12 mouse cellular contexts compared by ENCODE assay signal in genomic region chr4:57660470-57660869, GRCm38 (mm10). TPM values are rescaled to one million over a fixed set of nuclear protein-coding genes. Genes with fewer than 3 reads are reported as not detected.
DNase-seq lines count a peak whose midpoint lies in the region; ATAC-seq lines count a peak whose summit lies in the region.
"Had no signal": no experiment of that assay in that cellular context is flagged by ENCODE, and none has a peak within 500 bp of the region (broad histone marks: within the 10 kb centered on the region; RNA-seq: fewer than 3 reads in every experiment).

No protein-coding gene starts in this region.

- H3K9ac ChIP-seq in heart, embryonic 12.5 days: no peak overlapping the region
- H3K9ac ChIP-seq in neural tube, embryonic 12.5 days: no peak overlapping the region

- WGBS in heart, embryonic 12.5 days: 24% methylated on average over 4 of the region's 4 CpGs
- WGBS in hindbrain, embryonic 10.5 days: 17% methylated on average over 4 of the region's 4 CpGs
- 7% methylated on average over 4 of the region's 4 CpGs for WGBS in neural tube, embryonic 12.5 days

- H3K27me3 ChIP-seq in heart, embryonic 12.5 days (replicated peaks): no peaks in the 10 kb centered on the region
- no peaks in the 10 kb centered on the region for H3K27me3 ChIP-seq in hindbrain, embryonic 10.5 days (ENCODE audit: insufficient read depth, poor library complexity, severe bottlenecking)
- H3K27me3 ChIP-seq in neural tube, embryonic 12.5 days (replicated peaks): no peaks in the 10 kb centered on the region
- H3K27me3 ChIP-seq: Patski had no signal

- no peak for DNase-seq in heart, postnatal 10 days
- peak; percentile 67 for DNase-seq in cerebellum, adult 9-11 months
- no peak for DNase-seq in hindbrain, embryonic 10.5 days (ENCODE audit: low spot score)
- DNase-seq in urinary bladder, postnatal 10 days (ENCODE audit: low spot score): no peak
- no peak for DNase-seq in urinary bladder, postnatal 4 days (ENCODE audit: low spot score in 2 of 2)
- DNase-seq in left cerebral cortex, postnatal 4 days: no peak
- DNase-seq: B cell, adult 2 months; heart, postnatal 4 days had no signal

- peak overlapping the region; percentile 16; the same call in 1 of the 2 replicates for H3K4me2 ChIP-seq in heart, embryonic 12.5 days
- 0 out of 2 replicates have a peak overlapping the region, but pooled peaks have one; percentile 5 for H3K4me2 ChIP-seq in neural tube, embryonic 12.5 days (replicated peaks)
- H3K4me2 ChIP-seq: liver, embryonic 11.5 days had no signal

- H3K27ac ChIP-seq in heart, embryonic 12.5 days (ENCODE audit: poor library complexity, severe bottlenecking): peak overlapping the region; percentile 71
- H3K27ac ChIP-seq in hindbrain, embryonic 10.5 days: peak overlapping the region; percentile 63
- H3K27ac ChIP-seq in neural tube, embryonic 12.5 days: no peak overlapping the region

- H3K4me1 ChIP-seq in heart, embryonic 12.5 days (replicated peaks): peaks cover 18% of the 10 kb centered on the region
- H3K4me1 ChIP-seq in hindbrain, embryonic 10.5 days (replicated peaks): peaks cover 17% of the 10 kb centered on the region
- H3K4me1 ChIP-seq in neural tube, embryonic 12.5 days: peaks cover 12% of the 10 kb centered on the region; the same call in 1 of the 2 replicates

- no peaks in the 10 kb centered on the region for H3K9me3 ChIP-seq in heart, embryonic 12.5 days (replicated peaks)
- H3K9me3 ChIP-seq in hindbrain, embryonic 10.5 days: no peaks in the 10 kb centered on the region
- H3K9me3 ChIP-seq in neural tube, embryonic 12.5 days: no peaks in the 10 kb centered on the region

- H3K4me3 ChIP-seq in heart, embryonic 12.5 days: no peak overlapping the region
- H3K4me3 ChIP-seq in hindbrain, embryonic 10.5 days: no peak overlapping the region
- no peak overlapping the region for H3K4me3 ChIP-seq in neural tube, embryonic 12.5 days

- intact Hi-C loops in heart, postnatal 10 days (cut with DNase I): loop anchor here (10.0 kb wide), 1 partner anchor 594 kb away; no protein-coding TSS in a partner anchor
- intact Hi-C loops in left cerebral cortex, postnatal 4 days (cut with DNase I): no loop called here

- no peak for ATAC-seq in heart, embryonic 12.5 days (ENCODE audit: insufficient number of reproducible peaks, low FRiP score)
- peak; percentile 61; the same call in 1 of the 2 replicates for ATAC-seq in neural tube, embryonic 12.5 days (ENCODE audit: low FRiP score, low read depth)
- ATAC-seq: Patski had no signal

- peaks cover 37% of the 10 kb centered on the region for H3K36me3 ChIP-seq in heart, embryonic 12.5 days
- no peaks in the 10 kb centered on the region for H3K36me3 ChIP-seq in hindbrain, embryonic 10.5 days
- H3K36me3 ChIP-seq in neural tube, embryonic 12.5 days: no peaks in the 10 kb centered on the region

RNA-seq across cellular contexts. Expression of gene Akap2, which starts 57.0 kb away (rescaled TPM):
- polyA plus RNA-seq in heart, embryonic 12.5 days (2016; fragmentation: Nextera tagmentation; extraction: Ambion mirVana): 50.1 and 50.3 TPM in 2 replicates
- 100 to 1,000 TPM; 127 to 141 TPM for total RNA-seq in heart, postnatal 10 days (2021)
- polyA plus RNA-seq in hindbrain, embryonic 10.5 days (2016; fragmentation: Nextera tagmentation; extraction: Ambion mirVana): 30.2 and 31.8 TPM in 2 replicates
- 26.8 and 28.9 TPM in 2 replicates for polyA plus RNA-seq in neural tube, embryonic 12.5 days (2016; fragmentation: Nextera tagmentation; extraction: Ambion mirVana)
- total RNA-seq in left cerebral cortex, postnatal 4 days (2021): 10 to 100 TPM; 21.0 to 27.5 TPM
